Mouse (Mus musculus) cerebellum, adult 9-10 months (tissue): ENCODE data around the gene Ttll5.

Source experiments
- DNase-seq: peaks from one replicate; pipeline ENCODE4 v3.0.0; 2022

Gene Ttll5

GRCm38 (mm10) chr12:85930713-85931112 lies 106.3 kb downstream of the Ttll5 start:
- DNase-seq, result peak; percentile 14

GRCm38 (mm10) chr12:85933241-85933640 lies 108.8 kb downstream of the Ttll5 start:
- DNase-seq, result no peak

- no peak for DNase-seq
Observed at GRCm38 (mm10) chr12:85937384-85937783, 112.9 kb downstream of the Ttll5 start.

GRCm38 (mm10) chr12:85943456-85943855 lies 119.0 kb downstream of the Ttll5 start:
- DNase-seq, result no peak

GRCm38 (mm10) chr12:85944419-85944818 lies 120.0 kb downstream of the Ttll5 start:
- DNase-seq, result no peak

GRCm38 (mm10) chr12:85947161-85947560 lies 122.7 kb downstream of the Ttll5 start:
- DNase-seq, result no peak

GRCm38 (mm10) chr12:85949667-85950066 lies 125.2 kb downstream of the Ttll5 start:
- no peak for DNase-seq

- DNase-seq, result no peak
Observed at GRCm38 (mm10) chr12:85950371-85950770, 125.9 kb downstream of the Ttll5 start.

GRCm38 (mm10) chr12:85951036-85951435 lies 126.6 kb downstream of the Ttll5 start:
- DNase-seq, result no peak

- DNase-seq, result no peak
Observed at GRCm38 (mm10) chr12:85951822-85952221, 127.4 kb downstream of the Ttll5 start.

GRCm38 (mm10) chr12:85952349-85952748 lies 127.9 kb downstream of the Ttll5 start:
- no peak for DNase-seq

GRCm38 (mm10) chr12:85954167-85954566 lies 129.7 kb downstream of the Ttll5 start:
- DNase-seq, result no peak

- no peak for DNase-seq
Observed at GRCm38 (mm10) chr12:85955062-85955461, 130.6 kb downstream of the Ttll5 start.

GRCm38 (mm10) chr12:85955690-85956089 lies 131.2 kb downstream of the Ttll5 start:
- DNase-seq, result no peak

- DNase-seq, result no peak
Observed at GRCm38 (mm10) chr12:85956251-85956650, 131.8 kb downstream of the Ttll5 start.

GRCm38 (mm10) chr12:85958460-85958859 lies 134.0 kb downstream of the Ttll5 start:
- no peak for DNase-seq

- DNase-seq, result no peak
Observed at GRCm38 (mm10) chr12:85959822-85960501, 135.5 kb downstream of the Ttll5 start.

GRCm38 (mm10) chr12:85960699-85961098 lies 136.2 kb downstream of the Ttll5 start:
- DNase-seq, result no peak

- no peak for DNase-seq
Observed at GRCm38 (mm10) chr12:85963160-85963559, 138.7 kb downstream of the Ttll5 start.

- no peak for DNase-seq
Observed at GRCm38 (mm10) chr12:85963699-85964098, 139.2 kb downstream of the Ttll5 start.

GRCm38 (mm10) chr12:85964436-85964835 lies 140.0 kb downstream of the Ttll5 start:
- DNase-seq, result no peak

- DNase-seq, result no peak
Observed at GRCm38 (mm10) chr12:85967812-85968211, 143.4 kb downstream of the Ttll5 start.

GRCm38 (mm10) chr12:85968409-85968808 lies 143.9 kb downstream of the Ttll5 start:
- no peak for DNase-seq

- peak; percentile 64 for DNase-seq
Observed at GRCm38 (mm10) chr12:85969571-85969970, 145.1 kb downstream of the Ttll5 start.

- DNase-seq, result peak; percentile 94
Observed at GRCm38 (mm10) chr12:85970191-85970590, 145.7 kb downstream of the Ttll5 start.
